Mouse (Mus musculus) retina, embryonic 14.5 days (tissue): ENCODE data around the gene Filip1l.

Experiments used
- DNase-seq: peaks from one replicate; pipeline ENCODE4 v3.0.0-alpha.2; 2015; ENCODE audit warnings: low spot score

Gene Filip1l

GRCm38 (mm10) chr16:57433671-57434070 is 80.8 kb downstream of the Filip1l start:
- DNase-seq = no peak

GRCm38 (mm10) chr16:57434640-57435039 is 81.7 kb downstream of the Filip1l start:
- no peak for DNase-seq

- no peak for DNase-seq
Measured at GRCm38 (mm10) chr16:57437523-57438287, 84.8 kb downstream of the Filip1l start.

- no peak for DNase-seq
Measured at GRCm38 (mm10) chr16:57438288-57438685, 85.4 kb downstream of the Filip1l start.

- DNase-seq = no peak
Measured at GRCm38 (mm10) chr16:57439206-57439605, 86.3 kb downstream of the Filip1l start.

- DNase-seq = no peak
Measured at GRCm38 (mm10) chr16:57440706-57441437, 88.0 kb downstream of the Filip1l start.

- no peak for DNase-seq
Measured at GRCm38 (mm10) chr16:57445096-57446094, 92.5 kb downstream of the Filip1l start.

- DNase-seq = peak; percentile 39
Measured at GRCm38 (mm10) chr16:57453009-57453408, 100.1 kb downstream of the Filip1l start.

GRCm38 (mm10) chr16:57454106-57454763 is 101.3 kb downstream of the Filip1l start:
- DNase-seq = no peak

- DNase-seq = no peak
Measured at GRCm38 (mm10) chr16:57455573-57455972, 102.7 kb downstream of the Filip1l start.

GRCm38 (mm10) chr16:57456003-57456402 is 103.1 kb downstream of the Filip1l start:
- DNase-seq = no peak

- no peak for DNase-seq
Measured at GRCm38 (mm10) chr16:57465386-57465913, 112.6 kb downstream of the Filip1l start.

GRCm38 (mm10) chr16:57469301-57469700 is 116.4 kb downstream of the Filip1l start:
- no peak for DNase-seq

- no peak for DNase-seq
Measured at GRCm38 (mm10) chr16:57469869-57470268, 117.0 kb downstream of the Filip1l start.

- no peak for DNase-seq
Measured at GRCm38 (mm10) chr16:57470286-57470830, 117.5 kb downstream of the Filip1l start.

GRCm38 (mm10) chr16:57471071-57471470 is 118.2 kb downstream of the Filip1l start:
- DNase-seq = no peak

GRCm38 (mm10) chr16:57473415-57474085 is 120.7 kb downstream of the Filip1l start:
- no peak for DNase-seq

GRCm38 (mm10) chr16:57478451-57478850 is 125.6 kb downstream of the Filip1l start:
- DNase-seq = no peak

- DNase-seq = peak; percentile 33
Measured at GRCm38 (mm10) chr16:57479776-57480175, 126.9 kb downstream of the Filip1l start.

- peak; percentile 44 for DNase-seq
Measured at GRCm38 (mm10) chr16:57482264-57482663, 129.4 kb downstream of the Filip1l start.
